Mouse (Mus musculus): Measurements from ENCODE around the gene Mcur1. TPM values are rescaled to one million over a fixed set of nuclear protein-coding genes. Genes with fewer than 3 reads are reported as not detected.

Gene Mcur1
- polyA plus RNA-seq (2016; fragmentation: Nextera tagmentation; extraction: Ambion mirVana), result 18.2 and 19.7 TPM in 2 replicates

DNA sequence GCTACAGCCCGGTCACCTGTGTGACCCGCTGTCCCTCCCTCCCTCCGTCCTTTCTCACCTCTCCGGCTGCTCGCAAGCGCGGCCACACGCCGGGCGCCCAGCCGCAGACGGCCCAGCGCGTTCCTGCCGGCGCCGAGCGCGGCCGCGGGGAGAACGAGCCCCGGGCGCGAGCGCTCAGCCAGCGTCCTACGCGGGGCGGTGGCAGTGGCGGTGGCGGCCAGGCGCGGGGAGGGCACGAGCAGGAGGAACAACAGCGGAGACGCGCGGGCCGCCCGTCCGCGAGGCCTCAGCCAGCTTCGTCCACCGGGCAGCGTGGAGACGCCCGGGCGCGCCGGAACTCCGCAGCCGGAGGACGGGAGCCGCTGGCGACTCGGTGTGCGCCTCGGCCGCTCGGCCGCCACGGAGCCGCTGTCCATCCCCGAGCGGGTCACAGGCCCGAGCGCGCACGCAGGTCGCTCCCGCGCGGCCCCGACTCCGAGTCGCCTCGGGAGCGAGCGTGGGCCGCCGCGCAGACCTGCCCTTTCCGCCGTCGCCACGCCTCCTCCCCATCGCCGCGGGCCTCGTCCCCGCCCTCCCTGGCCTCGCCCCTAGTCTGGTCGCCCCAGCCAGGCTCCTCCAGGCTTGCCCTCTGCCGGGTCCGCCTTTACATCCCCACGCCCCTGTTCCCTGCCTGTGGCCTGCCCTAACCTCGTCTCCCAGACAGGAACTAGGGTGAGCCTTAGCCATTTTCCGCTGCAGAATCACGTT, at the start of gene Mcur1:
Gene Mcur1, minus strand, starts transcription at position 481 of the 747 bp plus-strand sequence.
- peak within 1 kb of the TSS; percentile 74 for H3K4me2 ChIP-seq
- no peaks in the 10 kb centered on the region for H3K9me3 ChIP-seq (replicated peaks)
- H3K27ac ChIP-seq (ENCODE audit: poor library complexity, severe bottlenecking), result peak within 1 kb of the TSS; percentile 95
- under 1% methylated on average over 83 of the region's 100 CpGs for WGBS
- H3K36me3 ChIP-seq, result peaks cover 3% of the 10 kb centered on the region
- H3K27me3 ChIP-seq (replicated peaks), result no peaks in the 10 kb centered on the region
- peaks cover 27% of the 10 kb centered on the region for H3K4me1 ChIP-seq (replicated peaks)
- peak within 1 kb of the TSS; percentile 78 for H3K9ac ChIP-seq
- ATAC-seq (ENCODE audit: insufficient number of reproducible peaks, low FRiP score), result peak; percentile 98
- H3K4me3 ChIP-seq, result peak within 1 kb of the TSS; percentile 79

DNA sequence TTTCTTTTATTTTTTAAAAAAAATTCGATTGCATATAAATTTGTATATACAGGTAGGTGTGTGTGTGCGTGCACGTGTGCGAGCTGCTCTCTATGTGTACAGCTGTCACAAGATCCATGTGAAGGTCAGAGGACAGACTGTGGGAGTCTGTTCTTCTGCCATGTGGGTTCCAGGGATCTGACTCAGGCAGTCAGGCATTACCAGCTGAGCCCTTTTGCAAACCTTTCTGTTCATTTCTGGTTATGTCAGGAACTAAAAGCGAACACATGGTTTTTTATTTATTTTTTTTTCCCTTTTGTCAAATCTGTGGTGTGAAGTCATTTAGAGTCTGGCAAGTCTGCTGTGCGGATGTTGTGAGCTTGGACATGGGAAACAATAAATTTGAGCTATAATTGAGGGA, 48.9 kb upstream of the Mcur1 start:
- ATAC-seq (ENCODE audit: insufficient number of reproducible peaks, low FRiP score), result no peak
- H3K4me2 ChIP-seq, result no peak overlapping the region
- H3K4me3 ChIP-seq, result no peak overlapping the region
- H3K27ac ChIP-seq (ENCODE audit: poor library complexity, severe bottlenecking), result no peak overlapping the region
- 79% methylated on average over 6 of the region's 6 CpGs for WGBS
- no peaks in the 10 kb centered on the region for H3K4me1 ChIP-seq (replicated peaks)
- no peaks in the 10 kb centered on the region for H3K36me3 ChIP-seq
- no peaks in the 10 kb centered on the region for H3K9me3 ChIP-seq (replicated peaks)
- no peak overlapping the region for H3K9ac ChIP-seq
- no peaks in the 10 kb centered on the region for H3K27me3 ChIP-seq (replicated peaks)

DNA sequence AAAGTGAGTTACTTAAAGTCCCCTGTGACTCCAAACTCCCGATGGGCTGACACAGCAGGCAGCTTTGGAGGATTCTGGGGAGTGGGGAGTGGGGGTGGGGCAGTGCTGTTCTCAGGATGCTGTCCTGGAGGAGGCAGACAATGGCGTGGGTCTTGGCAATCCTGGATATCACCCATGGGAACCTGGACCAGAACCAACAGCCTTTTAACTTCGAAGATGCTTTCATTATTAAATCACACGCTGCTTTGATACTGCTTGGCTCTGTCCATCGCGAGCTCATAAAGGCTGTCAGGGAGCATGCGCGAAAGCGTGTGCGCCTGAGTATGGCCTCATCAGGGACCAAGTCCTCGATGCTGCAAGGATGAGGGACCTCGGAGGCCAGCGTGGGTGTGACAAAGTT, 43.1 kb upstream of the Mcur1 start:
- no peak overlapping the region for H3K9ac ChIP-seq
- H3K4me3 ChIP-seq, result no peak overlapping the region
- WGBS, result 69% methylated on average over 13 of the region's 13 CpGs
- no peak for ATAC-seq (ENCODE audit: insufficient number of reproducible peaks, low FRiP score)
- H3K27me3 ChIP-seq (replicated peaks), result no peaks in the 10 kb centered on the region
- no peaks in the 10 kb centered on the region for H3K36me3 ChIP-seq
- no peak overlapping the region for H3K4me2 ChIP-seq
- H3K27ac ChIP-seq (ENCODE audit: poor library complexity, severe bottlenecking), result no peak overlapping the region
- H3K9me3 ChIP-seq (replicated peaks), result no peaks in the 10 kb centered on the region
- no peaks in the 10 kb centered on the region for H3K4me1 ChIP-seq (replicated peaks)

DNA sequence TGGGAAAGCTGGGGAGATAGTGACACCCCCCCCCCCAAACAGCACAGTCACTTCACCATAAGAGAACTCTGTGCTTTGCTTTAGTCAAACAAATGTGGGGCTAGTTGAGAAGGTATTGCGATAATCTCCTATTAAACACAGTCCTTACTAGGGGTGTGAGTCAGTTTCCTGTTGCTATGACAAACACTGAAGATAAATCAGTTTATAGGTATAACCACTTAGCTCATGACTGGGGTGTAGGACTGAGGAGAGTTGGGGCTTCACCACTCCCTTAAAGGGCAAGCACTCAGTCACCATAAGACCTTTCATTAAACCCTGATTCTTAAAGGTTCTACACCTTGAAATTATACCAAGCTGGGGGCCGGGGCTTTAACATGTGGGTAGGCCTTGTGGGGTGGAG, 42.4 kb upstream of the Mcur1 start:
- Histone ChIP-seq H3K27ac (ENCODE audit: poor library complexity, severe bottlenecking) (no peak overlapping the region), H3K36me3 (no peaks in the 10 kb centered on the region), H3K9ac (no peak overlapping the region), H3K4me3 (no peak overlapping the region), H3K27me3 (replicated peaks) (no peaks in the 10 kb centered on the region), H3K4me2 (no peak overlapping the region), H3K9me3 (replicated peaks) (no peaks in the 10 kb centered on the region), H3K4me1 (replicated peaks) (no peaks in the 10 kb centered on the region)
- 81% methylated on average over 2 of the region's 2 CpGs for WGBS
- ATAC-seq (ENCODE audit: insufficient number of reproducible peaks, low FRiP score), result no peak

DNA sequence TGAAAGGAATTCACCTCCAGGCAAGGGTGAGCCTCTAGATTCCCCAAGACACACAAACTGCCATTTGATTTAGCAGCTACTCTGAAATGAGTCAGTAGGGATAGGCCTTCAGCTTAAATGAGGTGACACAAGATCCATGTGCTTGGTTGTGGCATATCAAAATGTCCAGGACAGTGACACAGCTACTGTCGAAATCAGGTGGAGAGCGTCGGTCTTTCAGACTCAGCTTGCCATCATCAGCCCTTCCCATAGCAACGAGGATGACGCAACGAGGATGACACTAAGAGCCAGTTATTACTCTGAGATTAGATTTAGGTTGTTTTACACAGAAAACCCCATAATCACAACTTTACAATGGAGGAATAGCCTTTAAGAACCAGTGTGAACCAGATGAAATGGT, 41.0 kb upstream of the Mcur1 start:
- Histone ChIP-seq H3K36me3 (no peaks in the 10 kb centered on the region), H3K27ac (ENCODE audit: poor library complexity, severe bottlenecking) (no peak overlapping the region), H3K9me3 (replicated peaks) (no peaks in the 10 kb centered on the region), H3K4me1 (replicated peaks) (no peaks in the 10 kb centered on the region), H3K4me3 (no peak overlapping the region), H3K9ac (no peak overlapping the region), H3K27me3 (replicated peaks) (no peaks in the 10 kb centered on the region), H3K4me2 (no peak overlapping the region)
- ATAC-seq (ENCODE audit: insufficient number of reproducible peaks, low FRiP score), result no peak
- 86% methylated on average over 6 of the region's 6 CpGs for WGBS

DNA sequence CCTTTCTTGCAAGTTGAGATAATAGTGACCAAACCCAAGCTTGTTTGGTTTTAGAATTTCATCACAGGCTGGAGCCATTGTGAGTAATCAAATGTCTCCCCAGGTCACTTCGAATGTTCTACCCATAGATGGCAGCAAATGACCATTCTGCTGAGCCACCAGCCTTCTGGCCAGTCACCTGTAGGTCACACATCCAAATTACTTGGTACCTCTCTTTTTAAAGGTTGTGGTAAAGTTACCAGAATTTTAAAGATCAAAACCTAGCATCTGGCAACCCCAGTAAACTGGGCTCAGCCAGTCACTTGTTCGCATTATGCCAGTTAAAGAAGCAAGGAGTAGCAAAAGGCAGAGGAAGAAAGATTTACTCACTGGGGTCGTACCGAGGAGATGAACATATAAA, 35.9 kb upstream of the Mcur1 start:
- Histone ChIP-seq H3K4me2 (no peak overlapping the region), H3K4me3 (no peak overlapping the region), H3K9me3 (replicated peaks) (no peaks in the 10 kb centered on the region), H3K4me1 (replicated peaks) (no peaks in the 10 kb centered on the region), H3K9ac (no peak overlapping the region), H3K27ac (ENCODE audit: poor library complexity, severe bottlenecking) (no peak overlapping the region), H3K27me3 (replicated peaks) (peaks cover 4% of the 10 kb centered on the region; the same call in 1 of the 2 replicates), H3K36me3 (no peaks in the 10 kb centered on the region)
- no peak for ATAC-seq (ENCODE audit: insufficient number of reproducible peaks, low FRiP score)
- 55% methylated on average over 4 of the region's 4 CpGs for WGBS

DNA sequence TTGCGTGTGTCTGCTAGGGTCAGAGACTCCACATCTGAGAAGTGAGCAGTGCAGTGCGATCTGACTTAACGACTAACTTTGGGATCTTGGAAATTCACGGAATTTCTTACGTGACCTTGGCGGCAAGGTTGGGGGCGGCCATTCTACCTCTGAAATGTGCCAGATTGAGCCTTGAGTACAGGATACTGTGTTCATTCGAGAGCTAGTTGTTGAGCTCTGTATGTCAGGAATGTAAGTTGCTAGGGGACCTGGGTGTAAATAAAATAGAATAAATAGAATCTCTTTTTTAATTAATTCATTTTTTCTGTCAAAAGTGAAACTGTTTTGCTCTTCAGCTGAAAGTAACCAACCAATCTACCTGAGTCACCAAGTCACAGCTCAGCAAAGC, 32.7 kb upstream of the Mcur1 start:
- Histone ChIP-seq H3K4me2 (peak overlapping the region; percentile 49), H3K36me3 (no peaks in the 10 kb centered on the region), H3K27ac (ENCODE audit: poor library complexity, severe bottlenecking) (no peak overlapping the region), H3K9me3 (replicated peaks) (no peaks in the 10 kb centered on the region), H3K4me1 (replicated peaks) (no peaks in the 10 kb centered on the region), H3K27me3 (replicated peaks) (peaks cover 4% of the 10 kb centered on the region; the same call in 1 of the 2 replicates), H3K4me3 (peak overlapping the region; percentile 4; the same call in 1 of the 2 replicates), H3K9ac (no peak overlapping the region)
- no peak for ATAC-seq (ENCODE audit: insufficient number of reproducible peaks, low FRiP score)
- 42% methylated on average over 8 of the region's 8 CpGs for WGBS

DNA sequence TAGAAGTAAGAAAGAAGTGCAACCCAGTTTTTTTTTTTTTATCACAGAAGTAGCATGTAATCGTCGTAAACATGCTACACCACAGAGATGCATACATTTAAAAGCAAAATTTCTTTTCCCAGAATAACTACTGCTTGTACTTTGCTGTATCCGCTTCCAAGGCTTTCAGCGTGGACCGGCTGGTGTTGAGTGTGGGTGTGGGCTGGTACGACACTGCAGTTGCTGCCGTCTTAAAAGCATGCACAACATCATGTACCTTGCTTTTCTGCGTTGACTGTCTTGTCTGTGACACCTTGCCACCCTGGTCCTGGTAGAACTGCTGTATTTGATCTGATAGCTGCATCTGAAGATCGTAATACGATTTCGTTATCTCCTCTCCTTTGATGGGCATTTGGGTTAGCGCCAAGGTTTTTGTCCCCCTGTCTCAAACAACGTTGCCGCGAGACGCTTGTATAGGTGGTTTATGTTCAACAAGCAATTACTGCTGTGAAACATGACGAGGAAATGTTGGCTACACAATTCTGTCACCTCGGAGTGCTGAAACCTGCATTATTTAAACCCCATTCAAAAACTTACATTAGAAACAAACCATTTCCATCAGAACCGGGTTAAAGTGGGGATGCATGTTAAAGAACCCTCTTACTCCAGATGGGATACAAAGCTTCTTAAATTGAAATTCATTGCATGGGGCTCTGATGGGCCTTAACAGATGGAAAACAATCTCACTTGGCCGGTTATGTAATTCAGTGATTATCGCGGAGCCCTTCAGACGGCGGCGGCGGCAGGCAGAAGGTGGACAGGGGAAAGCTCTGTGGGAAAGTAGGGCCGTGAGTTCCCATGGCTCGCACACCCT, 32.1 kb upstream of the Mcur1 start:
- peak overlapping the region; percentile 49 for H3K4me2 ChIP-seq
- H3K4me1 ChIP-seq (replicated peaks), result no peaks in the 10 kb centered on the region
- H3K36me3 ChIP-seq, result no peaks in the 10 kb centered on the region
- no peak overlapping the region for H3K9ac ChIP-seq
- H3K27ac ChIP-seq (ENCODE audit: poor library complexity, severe bottlenecking), result no peak overlapping the region
- H3K9me3 ChIP-seq (replicated peaks), result no peaks in the 10 kb centered on the region
- H3K4me3 ChIP-seq, result peak overlapping the region; percentile 4; the same call in 1 of the 2 replicates
- H3K27me3 ChIP-seq (replicated peaks), result peaks cover 4% of the 10 kb centered on the region; the same call in 1 of the 2 replicates
- 59% methylated on average over 28 of the region's 28 CpGs for WGBS
- ATAC-seq (ENCODE audit: insufficient number of reproducible peaks, low FRiP score), result no peak

DNA sequence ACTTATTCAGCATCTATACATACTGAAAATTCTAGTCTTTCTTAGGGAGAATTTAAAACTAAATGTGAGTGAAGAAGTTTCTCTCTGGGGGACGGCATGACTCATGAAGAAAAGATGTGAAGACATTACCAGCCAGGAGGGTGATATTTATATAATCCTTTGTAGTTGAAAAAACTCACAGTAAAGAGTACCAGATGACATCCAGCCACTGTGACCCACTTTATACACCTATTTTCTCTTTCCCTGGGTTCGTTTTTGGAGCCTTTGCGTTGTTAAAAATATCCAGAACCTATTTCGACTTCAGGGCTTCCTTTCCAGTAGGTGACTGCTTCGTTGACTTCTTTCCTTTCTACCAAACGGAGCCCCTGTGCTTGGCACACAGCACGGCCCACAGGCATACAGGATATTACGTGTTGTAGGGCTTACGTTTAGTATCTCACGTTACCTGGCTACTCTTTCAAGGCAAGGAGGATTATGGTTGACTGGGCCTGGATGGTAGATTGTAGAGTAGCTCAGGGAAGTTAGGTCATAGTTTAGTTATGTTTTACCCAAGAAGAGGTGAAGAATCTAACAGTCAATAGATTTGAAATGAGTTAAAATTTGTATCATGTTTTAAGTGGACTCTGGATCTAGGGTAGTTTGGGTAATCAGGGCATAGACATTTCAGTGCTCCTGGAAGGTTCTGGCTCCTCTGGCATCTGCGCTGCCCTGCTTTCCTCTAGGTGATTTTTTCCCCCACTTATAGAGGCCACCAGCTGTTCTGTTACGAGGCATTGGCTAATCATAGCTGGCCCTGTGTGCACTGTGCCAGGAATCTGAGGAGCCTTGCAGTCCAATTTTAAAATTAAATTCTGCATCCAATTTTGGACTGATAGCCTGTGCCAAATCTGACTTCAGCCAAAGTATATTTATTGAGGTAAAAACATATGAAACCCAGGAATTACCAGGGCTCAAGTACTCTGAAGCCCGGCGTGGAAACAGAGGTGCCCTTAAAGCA, 28.2 kb upstream of the Mcur1 start:
- Histone ChIP-seq H3K9me3 (replicated peaks) (no peaks in the 10 kb centered on the region), H3K4me2 (no peak overlapping the region), H3K27ac (ENCODE audit: poor library complexity, severe bottlenecking) (no peak overlapping the region), H3K4me3 (no peak overlapping the region), H3K27me3 (replicated peaks) (peaks cover 4% of the 10 kb centered on the region), H3K4me1 (replicated peaks) (no peaks in the 10 kb centered on the region), H3K9ac (no peak overlapping the region), H3K36me3 (no peaks in the 10 kb centered on the region)
- no peak for ATAC-seq (ENCODE audit: insufficient number of reproducible peaks, low FRiP score)
- WGBS, result 77% methylated on average over 14 of the region's 14 CpGs

DNA sequence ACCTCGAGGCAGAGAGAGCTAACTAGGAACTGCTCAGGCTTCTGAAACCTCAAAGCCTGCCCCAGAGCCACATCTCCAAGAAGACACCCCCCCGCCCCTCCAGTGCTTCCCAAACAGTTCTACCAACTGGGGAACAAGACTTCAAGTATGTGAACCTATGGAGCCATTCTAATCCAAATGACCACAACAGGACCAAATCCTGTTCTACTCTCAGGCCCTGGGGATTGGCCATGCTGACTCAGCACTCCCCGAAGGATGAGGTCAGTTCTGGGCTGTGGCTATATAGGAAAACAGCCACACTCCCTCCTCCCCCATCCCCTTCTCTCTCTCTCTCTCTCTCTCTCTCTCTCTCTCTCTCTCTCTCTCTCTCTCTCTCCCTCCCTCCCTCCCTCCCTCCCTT, 27.0 kb upstream of the Mcur1 start:
- peaks cover 2% of the 10 kb centered on the region for H3K27me3 ChIP-seq (replicated peaks)
- 80% methylated on average over 3 of the region's 3 CpGs for WGBS
- H3K4me2 ChIP-seq, result no peak overlapping the region
- no peak overlapping the region for H3K4me3 ChIP-seq
- no peak overlapping the region for H3K9ac ChIP-seq
- no peaks in the 10 kb centered on the region for H3K36me3 ChIP-seq
- no peaks in the 10 kb centered on the region for H3K9me3 ChIP-seq (replicated peaks)
- H3K27ac ChIP-seq (ENCODE audit: poor library complexity, severe bottlenecking), result no peak overlapping the region
- no peak for ATAC-seq (ENCODE audit: insufficient number of reproducible peaks, low FRiP score)
- H3K4me1 ChIP-seq (replicated peaks), result no peaks in the 10 kb centered on the region
